Mouse (Mus musculus): Measurements from ENCODE around the gene Ptprd.

GRCm38 (mm10) chr4:76461336-76461735 lies 1750.4 kb downstream of the Ptprd start:
- TF ChIP-seq EP300 (optimal IDR thresholded peaks at IDR 0.05) = no peak
- no peak for TF ChIP-seq CTCF (IDR thresholded peaks at IDR 0.05; ENCODE audit: low read depth)

All from stomach, postnatal 0 days (tissue).